Mouse (Mus musculus) left cerebral cortex, adult 2 months (tissue): ENCODE data around the gene Rab43. TPM values are rescaled to one million over a fixed set of nuclear protein-coding genes. Genes with fewer than 3 reads are reported as not detected.

Source experiments
- DNase-seq, 2 experiments: peaks; one replicate each; pipeline ENCODE4 v3.0.0; 2021 to 2022; ENCODE audit warnings: low spot score in 2 of 2, mixed read lengths in 1 of 2; ENCODE audit errors: extremely low spot score in 1 of 2
- H3K27ac ChIP-seq: fragments of 200-600 bp; 2 replicates; pipeline ENCODE4 v1.8.1; 2022
- H3K4me3 ChIP-seq: fragments of 200-600 bp; 2 replicates; pipeline ENCODE4 v1.8.1; 2022
- CTCF ChIP-seq: fragments of 200-600 bp; IDR thresholded peaks from 2 replicates; pipeline ENCODE4 v1.8.1; 2022; ENCODE audit warnings: antibody characterized with exemption, mild to moderate bottlenecking, moderate library complexity
- intact Hi-C: fragments of 180-260 bp; cut with DNase I; formaldehyde crosslinking; loops from one replicate; pipeline ENCODE4 v1.15.1; 2025
- total RNA-seq, 2 experiments: library from RNA; stranded (reverse); gene quantifications; 2 replicates each; pipeline ENCODE4 v1.2.3; 2021

Gene Rab43
- total RNA-seq, 2 experiments from 2014 or later: 14.4 to 14.7 TPM

DNA sequence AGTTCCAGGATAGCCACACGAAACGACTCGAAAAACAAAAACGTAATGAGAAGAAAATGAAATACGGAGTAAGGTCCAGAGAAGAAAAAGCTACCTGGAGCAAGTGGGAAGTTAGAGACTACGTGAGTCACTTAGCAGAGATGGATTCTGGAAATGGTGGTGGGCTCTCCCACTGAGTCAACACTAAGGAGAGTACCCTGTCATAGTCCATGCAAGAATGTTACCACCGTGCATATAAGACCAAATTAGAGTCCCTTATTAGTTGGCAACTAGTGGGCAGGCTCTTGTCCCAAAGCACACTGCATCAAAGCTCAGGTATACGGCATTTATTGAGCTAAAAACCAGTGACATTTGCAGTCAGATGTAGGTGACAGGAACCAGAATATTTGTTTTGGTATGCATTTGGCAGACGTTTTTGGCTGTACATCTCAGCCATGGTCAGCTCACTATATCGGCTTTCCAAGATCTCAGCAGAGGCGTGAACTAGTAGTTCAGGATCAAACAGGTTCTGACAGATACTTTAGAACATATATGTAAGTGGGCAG is 27.9 kb upstream of the Rab43 start:
- no peak for DNase-seq
- Histone ChIP-seq H3K27ac (peak overlapping the region; percentile 97; the same call in 1 of the 2 replicates), H3K4me3 (no peak overlapping the region)
- TF ChIP-seq CTCF: no peak
- intact Hi-C loops: loop anchor here (5.0 kb wide), 2 partner anchors 142 to 157 kb away; partner anchors contain the start of gene H1fx

DNA sequence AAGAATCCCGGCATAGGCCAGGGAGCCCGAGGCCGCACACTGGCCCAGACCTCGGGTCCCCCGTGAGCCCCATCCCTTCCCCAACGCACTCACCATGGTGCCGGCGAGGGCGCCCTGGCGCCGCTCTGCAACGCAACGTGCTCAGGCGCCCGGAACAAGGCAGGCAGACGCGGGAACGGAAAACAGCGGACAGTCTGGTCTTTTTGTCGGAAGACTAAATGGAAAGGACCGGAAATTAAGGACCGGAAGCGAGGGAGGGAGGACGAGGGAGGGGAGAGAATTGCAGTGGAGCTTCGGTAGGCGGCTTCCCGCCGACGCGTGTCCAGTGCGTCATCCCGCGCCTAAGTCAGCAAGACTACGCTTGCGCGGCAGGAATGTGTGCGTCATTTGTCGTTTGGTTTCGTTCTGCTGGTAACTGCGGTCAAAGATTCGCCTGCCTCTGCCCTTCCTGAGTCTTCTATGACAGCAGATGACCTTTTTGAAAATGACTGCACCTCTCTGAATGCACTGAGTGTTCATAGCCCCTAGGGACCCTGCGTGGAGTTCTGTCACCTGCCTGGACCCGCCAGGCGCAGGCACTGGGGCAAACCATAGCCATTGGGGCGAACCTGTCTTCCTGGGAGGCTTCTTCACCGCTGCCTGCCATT is 26.7 kb upstream of the Rab43 start, which contains the start of gene Isy1:
Gene Isy1 (minus strand): TSS at position 248 of the 647 bp plus-strand sequence.
- Histone ChIP-seq H3K4me3 (peak within 1 kb of the TSS; percentile 68), H3K27ac (peak within 1 kb of the TSS; percentile 97)
- no peak; the same call in none of the 2 replicates for TF ChIP-seq CTCF
- peak; percentile 95 for DNase-seq
- intact Hi-C loops: loop anchor here (1.0 to 5.0 kb wide), 3 partner anchors 26 to 159 kb away; partner anchors contain the start of genes H1fx and Rab43

DNA sequence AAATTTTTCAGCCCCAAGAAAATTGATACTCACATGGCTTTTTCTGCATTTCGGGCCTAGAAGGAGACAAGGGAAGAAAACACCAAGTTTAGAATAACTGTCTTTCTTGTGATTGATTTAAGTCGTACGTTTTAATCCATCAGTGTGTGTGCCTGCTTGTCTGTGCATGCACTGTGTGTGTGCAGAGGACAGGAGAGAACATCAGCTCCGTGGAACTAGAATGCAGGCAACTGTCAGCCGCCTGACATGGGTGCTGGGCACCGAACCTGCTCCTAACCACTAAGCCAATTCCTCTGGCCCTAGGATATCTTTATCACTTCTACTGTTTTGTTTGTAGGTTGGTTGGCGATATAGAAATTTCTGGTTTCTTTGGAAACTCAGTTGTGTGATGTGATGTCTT is 23.7 kb upstream of the Rab43 start, which contains the start of gene Gm45140:
Gene Gm45140 (minus strand): TSS at position 101 of the 400 bp plus-strand sequence.
- intact Hi-C loops: loop anchor here (5.0 kb wide), 2 partner anchors 147 to 162 kb away; partner anchors contain the start of gene H1fx
- H3K4me3 ChIP-seq: no peak within 1 kb of the TSS
- no peak within 1 kb of the TSS for H3K27ac ChIP-seq
- no peak for DNase-seq
- no peak for TF ChIP-seq CTCF

DNA sequence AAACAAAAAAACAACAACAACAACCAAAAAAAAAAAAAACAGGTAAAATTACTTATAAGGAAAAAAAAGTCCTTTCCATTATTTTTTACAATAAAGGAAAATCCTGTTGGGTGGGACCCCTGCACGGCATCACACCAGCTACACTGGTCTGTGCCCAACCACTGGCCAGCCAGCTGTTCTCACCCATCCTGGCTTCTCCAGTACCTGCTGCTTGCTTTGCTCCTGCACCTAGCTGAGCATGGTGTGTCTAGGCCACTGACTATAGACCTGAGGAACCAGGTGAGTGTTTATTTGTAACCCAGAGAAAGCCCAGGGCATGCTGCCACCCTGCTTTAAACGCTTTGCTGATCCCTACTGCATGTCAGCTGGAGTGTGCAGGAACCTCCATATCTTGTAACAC is 8.4 kb upstream of the Rab43 start:
- intact Hi-C loops: no loop called here
- DNase-seq: no peak
- H3K4me3 ChIP-seq: no peak overlapping the region
- no peak overlapping the region for H3K27ac ChIP-seq
- no peak; the same call in 1 of the 2 replicates for TF ChIP-seq CTCF

DNA sequence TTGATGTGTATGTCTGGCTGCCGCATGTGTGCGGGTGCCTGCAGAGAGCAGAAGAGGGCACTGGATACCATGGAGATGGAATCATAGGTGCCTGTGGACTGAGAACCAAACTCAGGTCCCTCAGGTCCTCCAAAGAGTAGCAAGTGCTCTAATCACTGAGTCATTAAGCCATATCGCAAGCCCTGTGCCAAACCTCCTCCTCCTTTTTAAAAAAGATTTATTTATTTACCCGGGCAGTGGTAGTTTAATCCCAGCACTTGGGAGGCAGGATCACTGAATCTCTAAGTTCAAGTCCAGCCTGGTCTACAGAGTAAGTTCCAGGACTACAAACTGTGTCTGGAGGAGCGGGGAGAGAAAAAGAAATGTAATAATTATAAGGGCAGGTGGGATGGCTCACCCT is 2.5 kb upstream of the Rab43 start:
- no peak overlapping the region for H3K27ac ChIP-seq
- H3K4me3 ChIP-seq: no peak overlapping the region
- intact Hi-C loops: no loop called here
- no peak for DNase-seq
- no peak for TF ChIP-seq CTCF

DNA sequence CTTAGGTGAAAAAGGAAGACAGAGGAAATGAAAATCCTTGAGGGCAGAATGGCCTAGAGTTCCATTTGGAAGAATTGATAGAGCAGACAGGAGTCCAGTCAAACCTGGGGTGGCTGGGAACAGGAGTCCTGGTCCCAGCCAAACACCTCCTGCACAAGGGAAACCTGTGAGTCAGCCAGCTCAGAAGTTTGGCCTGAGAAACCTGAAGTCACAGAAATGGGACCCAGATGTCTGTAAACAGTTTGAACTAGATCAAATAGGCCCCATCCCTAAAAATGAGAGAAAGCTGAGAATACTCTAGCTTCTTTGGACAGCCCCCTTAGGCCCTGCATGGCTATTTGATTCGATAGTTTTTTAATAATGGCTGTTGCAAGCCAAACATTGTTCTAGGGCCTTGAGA is 692 bp upstream of the Rab43 start:
- no peak for TF ChIP-seq CTCF
- peak overlapping the region; percentile 72 for H3K27ac ChIP-seq
- no peak for DNase-seq
- intact Hi-C loops: loop anchor here (1.0 kb wide), 1 partner anchor 26 kb away; the partner anchor contains the start of gene Isy1
- no peak overlapping the region for H3K4me3 ChIP-seq

DNA sequence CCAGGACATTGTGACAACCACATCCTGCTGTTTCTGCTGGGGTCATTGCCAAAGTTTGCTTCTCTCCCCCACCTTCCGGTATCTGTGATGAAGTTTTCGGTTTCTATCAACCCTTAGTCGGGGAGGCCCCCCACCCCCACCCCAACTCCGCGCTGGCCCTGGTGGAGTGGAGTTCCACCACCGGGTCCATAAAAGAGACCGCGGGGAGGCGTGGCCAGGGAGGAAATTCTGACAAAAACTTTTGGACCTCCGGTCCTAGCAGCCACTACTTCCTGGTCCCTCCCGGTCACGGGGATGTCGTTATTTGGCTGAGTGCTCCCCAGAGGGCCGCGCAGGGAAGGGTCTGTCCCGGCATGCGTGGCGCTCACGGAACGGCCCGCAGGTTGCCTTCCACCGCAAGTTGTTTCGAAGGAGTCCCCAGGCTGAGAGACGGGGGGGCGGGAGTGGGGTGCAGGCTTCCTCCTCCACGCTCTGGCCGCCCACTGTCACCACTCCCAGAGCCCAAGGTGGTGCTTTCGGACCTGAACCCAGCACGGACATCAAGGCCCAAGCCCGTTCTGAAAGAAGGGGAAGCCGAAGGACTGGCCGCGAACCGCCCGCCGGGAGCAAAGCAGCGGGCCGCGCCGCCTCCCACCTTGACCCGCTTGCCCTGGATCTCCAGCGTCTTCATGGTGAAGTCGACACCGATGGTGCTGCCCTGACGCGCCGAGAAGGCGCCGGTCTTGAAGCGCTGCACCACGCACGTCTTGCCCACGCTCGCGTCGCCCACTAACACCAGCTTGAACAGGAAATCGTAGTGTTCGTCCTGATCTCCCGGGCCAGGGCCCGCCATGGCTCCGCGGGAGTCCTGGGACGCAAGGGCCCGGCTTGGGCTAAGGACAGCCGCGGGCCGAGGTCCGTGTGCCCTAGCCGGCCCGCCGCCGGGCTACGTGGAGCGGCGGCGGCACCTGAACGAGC is 973 bp downstream of the Rab43 start:
- DNase-seq: peak; percentile 23 to 62
- intact Hi-C loops: no loop called here
- Histone ChIP-seq H3K27ac (peak overlapping the region; percentile 92), H3K4me3 (peak overlapping the region; percentile 88)
- TF ChIP-seq CTCF: no peak

DNA sequence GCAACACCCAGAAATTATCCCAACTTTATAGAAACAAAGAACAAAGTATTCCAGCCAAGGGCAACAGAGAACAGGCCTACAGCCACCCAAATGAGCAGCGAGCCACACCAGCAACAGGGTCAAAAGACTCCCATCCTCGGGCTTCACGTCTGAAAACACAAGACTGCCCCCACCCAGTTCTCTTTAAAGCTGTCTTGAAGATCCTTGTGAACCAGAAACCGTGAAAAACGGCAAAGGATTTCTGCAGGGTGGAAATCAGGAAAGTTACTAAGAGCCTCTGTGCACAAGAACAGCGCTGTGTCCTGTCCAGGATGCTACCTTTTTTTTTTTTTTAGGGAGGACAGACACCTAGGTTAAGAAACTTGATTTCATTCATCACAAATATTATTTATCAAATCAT is 1.7 kb downstream of the Rab43 start:
- H3K4me3 ChIP-seq: peak overlapping the region; percentile 88
- H3K27ac ChIP-seq: no peak overlapping the region
- DNase-seq: no peak
- TF ChIP-seq CTCF: no peak
- intact Hi-C loops: no loop called here

DNA sequence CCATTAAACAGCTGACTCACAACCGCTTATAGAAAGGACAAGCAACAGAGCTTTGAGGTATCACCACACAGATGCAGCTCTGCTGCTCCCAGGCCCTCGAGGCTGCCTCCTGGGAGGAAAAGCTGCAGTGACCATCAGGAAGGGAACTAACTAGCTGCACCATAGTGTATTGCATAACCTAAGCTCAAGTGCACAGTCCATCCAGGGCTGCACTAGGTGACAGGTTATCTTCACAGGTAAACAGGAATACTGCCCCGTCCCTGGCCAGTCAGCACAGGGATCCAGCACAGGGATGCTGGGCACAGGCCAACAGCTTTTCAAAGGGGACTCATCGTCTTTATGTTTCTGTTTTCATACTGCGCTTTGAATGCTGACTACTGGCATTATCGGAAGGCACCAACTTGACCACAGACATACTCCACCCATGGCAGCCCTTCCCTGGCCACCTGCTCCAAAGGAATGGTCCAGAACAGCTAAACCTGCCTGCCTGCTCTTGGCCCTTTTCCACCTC is 2.3 kb downstream of the Rab43 start:
- intact Hi-C loops: no loop called here
- H3K27ac ChIP-seq: no peak overlapping the region
- H3K4me3 ChIP-seq: no peak overlapping the region
- TF ChIP-seq CTCF: no peak
- no peak for DNase-seq

DNA sequence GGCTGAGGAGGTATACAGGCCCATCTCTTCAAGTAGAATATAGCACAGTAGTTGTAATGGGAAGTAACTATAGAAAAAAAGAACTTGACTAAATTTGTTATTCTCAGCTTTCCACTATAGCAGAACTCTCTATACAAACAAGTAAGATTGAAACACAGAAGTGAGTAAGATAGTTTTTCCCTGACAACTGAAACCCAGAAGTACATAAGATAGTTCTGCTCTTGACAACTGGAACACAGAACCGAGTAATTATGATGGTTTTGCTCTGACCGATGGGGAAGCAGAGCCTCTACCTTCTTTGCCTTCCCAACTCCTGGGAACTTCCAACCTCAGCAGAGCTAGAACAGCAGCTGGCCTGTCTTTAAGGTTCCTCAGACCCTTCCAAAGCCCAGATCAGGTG is 2.8 kb downstream of the Rab43 start:
- TF ChIP-seq CTCF: no peak
- intact Hi-C loops: no loop called here
- no peak overlapping the region for H3K4me3 ChIP-seq
- no peak for DNase-seq
- no peak overlapping the region for H3K27ac ChIP-seq

DNA sequence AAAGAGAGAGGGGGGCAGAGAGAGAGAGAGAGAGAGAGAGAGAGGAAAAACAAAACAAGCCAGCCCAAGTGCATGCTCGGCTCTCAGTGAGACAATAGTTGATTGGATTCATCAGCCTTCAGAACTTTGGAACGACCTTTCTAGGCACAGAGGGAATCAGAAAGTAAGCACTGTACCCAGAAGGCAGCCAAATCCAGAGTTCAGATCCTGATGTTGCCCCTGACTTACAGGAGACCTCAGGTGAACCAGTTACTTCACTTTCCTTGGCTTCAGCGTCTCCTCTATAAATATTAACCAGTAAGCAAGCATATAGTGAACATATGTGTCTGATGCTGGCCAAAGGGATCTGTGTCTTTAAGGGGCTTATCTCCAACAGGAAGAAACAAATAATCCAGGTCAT is 3.4 kb downstream of the Rab43 start:
- intact Hi-C loops: no loop called here
- TF ChIP-seq CTCF: no peak

More for the DNA sequence above, 3.4 kb downstream of the Rab43 start:
- Histone ChIP-seq H3K27ac (no peak overlapping the region), H3K4me3 (no peak overlapping the region)
- DNase-seq: no peak
